Mouse (Mus musculus) CH12.LX (cell line): ENCODE data around the gene Pyroxd1.
A peak's percentile ranks its signal among the peaks of the same experiment; 100 is the strongest.

ENCODE experiments used
- CHD1 ChIP-seq: IDR thresholded peaks from 2 replicates; pipeline ENCODE4 v1.6.1; 2012; ENCODE audit warnings: low read depth, low read length, improper control_type of control experiment, inconsistent platforms
- E2F4 ChIP-seq: IDR thresholded peaks from 2 replicates; pipeline ENCODE4 v1.6.1; 2011; ENCODE audit warnings: low read depth, low read length, improper control_type of control experiment; ENCODE audit not compliant: insufficient replicate concordance
- POLR2A ChIP-seq: IDR thresholded peaks from 2 replicates; pipeline ENCODE4 v1.6.1; 2011; ENCODE audit warnings: low read depth, mild to moderate bottlenecking, improper control_type of control experiment, low read length
- POLR2AphosphoS2 ChIP-seq: IDR thresholded peaks from 2 replicates; pipeline ENCODE4 v1.6.1; 2011; ENCODE audit warnings: low read depth, low read length, improper control_type of control experiment
- RAD21 ChIP-seq: IDR thresholded peaks from 2 replicates; pipeline ENCODE4 v1.6.1; 2011; ENCODE audit warnings: low read depth, mild to moderate bottlenecking, low read length, improper control_type of control experiment, moderate library complexity

DNA sequence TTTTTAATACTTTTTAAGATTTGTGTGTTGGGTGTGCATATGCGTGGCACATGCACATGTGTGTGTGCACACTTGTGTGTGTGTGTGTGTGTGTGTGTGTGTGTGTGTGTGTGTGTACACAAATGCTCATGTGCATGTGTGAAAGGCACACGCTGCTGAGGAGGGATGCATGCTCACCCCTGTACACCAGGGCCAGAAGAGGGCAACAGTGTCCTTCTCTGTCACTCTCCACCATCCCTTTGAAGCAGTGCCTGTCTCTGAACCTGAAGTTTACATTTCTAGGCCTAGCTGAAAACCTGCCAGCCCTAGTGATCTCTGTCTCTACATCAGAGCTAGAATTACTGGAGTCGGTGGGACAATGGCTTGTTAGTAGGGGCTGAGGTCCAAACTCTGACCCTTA lies 18.9 kb upstream of the Pyroxd1 start:
- TF ChIP-seq CHD1 (no peak), POLR2AphosphoS2 (no peak), POLR2A (no peak), E2F4 (no peak), RAD21 (peak; percentile 10)
